Mouse (Mus musculus) CH12.LX (cell line): ENCODE results near the gene Hist1h2ag. TPM values are rescaled to one million over a fixed set of nuclear protein-coding genes. Genes with fewer than 3 reads are reported as not detected.
A peak's percentile ranks its signal among the peaks of the same experiment; 100 is the strongest.

ENCODE experiments used
- DNase-seq: peaks from one replicate; pipeline ENCODE4 v3.0.0-alpha.2; 2013; ENCODE audit errors: extremely low read depth
- H3K27ac ChIP-seq: 2 replicates; pipeline ENCODE4 v1.5.1; 2012; ENCODE audit warnings: low read depth, mild to moderate bottlenecking, control low read depth, moderate library complexity; ENCODE audit not compliant: insufficient read depth
- H3K27me3 ChIP-seq: replicated peaks from 2 replicates; pipeline ENCODE3; 2012; ENCODE audit warnings: inconsistent platforms
- H3K36me3 ChIP-seq, 2 experiments: replicated peaks in 1 of 2; 2 replicates each; pipeline versions ENCODE3 to v1.6.1; 2012; ENCODE audit warnings: inconsistent platforms in 1 of 2, low read length in 1 of 2, mild to moderate bottlenecking in 1 of 2, mixed read lengths in 1 of 2, moderate library complexity in 1 of 2; ENCODE audit not compliant: control insufficient read depth in 1 of 2, insufficient read depth in 1 of 2
- H3K4me1 ChIP-seq, 2 experiments: 2 replicates each; pipeline ENCODE4 v1.6.1; 2012; ENCODE audit warnings: inconsistent platforms in 1 of 2, moderate library complexity in 1 of 2; ENCODE audit not compliant: insufficient read depth in 2 of 2, control insufficient read depth in 1 of 2
- H3K4me2 ChIP-seq: 2 replicates; pipeline ENCODE4 v1.6.1; 2012; ENCODE audit warnings: low read depth, mild to moderate bottlenecking, control low read depth; ENCODE audit not compliant: poor library complexity, insufficient read depth, severe bottlenecking
- H3K4me3 ChIP-seq, 3 experiments: fragments of 150-350 bp in 1 of 3; sonication (generic) in 1 of 3; replicated peaks in 1 of 3; 2 replicates each; pipeline versions ENCODE3 to v1.5.1; 2011 to 2012; ENCODE audit warnings: low read depth in 2 of 3, low read length in 2 of 3, mild to moderate bottlenecking in 2 of 3, moderate library complexity in 2 of 3, control low read depth in 1 of 3, improper control_type of control experiment in 1 of 3, inconsistent platforms in 1 of 3, mixed read lengths in 1 of 3; ENCODE audit not compliant: poor library complexity in 1 of 3
- H3K79me2 ChIP-seq: replicated peaks from 2 replicates; pipeline ENCODE4 v1.6.1; 2012; ENCODE audit warnings: mild to moderate bottlenecking, moderate library complexity; ENCODE audit not compliant: control insufficient read depth, poor library complexity, insufficient read depth, severe bottlenecking; ENCODE audit errors: extremely low read depth
- H3K9ac ChIP-seq: 2 replicates; pipeline ENCODE4 v1.6.1; 2012; ENCODE audit warnings: low read depth, mild to moderate bottlenecking, control low read depth, moderate library complexity; ENCODE audit not compliant: insufficient read depth
- H3K9me3 ChIP-seq: replicated peaks from 2 replicates; pipeline ENCODE3; 2012; ENCODE audit warnings: low read length, inconsistent platforms, mixed read lengths
- BHLHE40 ChIP-seq: IDR thresholded peaks from 2 replicates; pipeline ENCODE4 v1.6.1; 2011; ENCODE audit warnings: mild to moderate bottlenecking, low read depth, low read length, improper control_type of control experiment
- CHD1 ChIP-seq: IDR thresholded peaks from 2 replicates; pipeline ENCODE4 v1.6.1; 2012; ENCODE audit warnings: low read depth, low read length, improper control_type of control experiment, inconsistent platforms
- CHD2 ChIP-seq: IDR thresholded peaks from 2 replicates; pipeline ENCODE4 v1.6.1; 2011; ENCODE audit warnings: low read length, improper control_type of control experiment
- E2F4 ChIP-seq: IDR thresholded peaks from 2 replicates; pipeline ENCODE4 v1.6.1; 2011; ENCODE audit warnings: low read depth, low read length, improper control_type of control experiment; ENCODE audit not compliant: insufficient replicate concordance
- ELF1 ChIP-seq: IDR thresholded peaks from 2 replicates; pipeline ENCODE4 v1.6.1; 2014; ENCODE audit warnings: low read depth, mild to moderate bottlenecking, inconsistent platforms, low read length, improper control_type of control experiment
- EP300 ChIP-seq: IDR thresholded peaks from 2 replicates; pipeline ENCODE4 v1.6.1; 2011; ENCODE audit warnings: low read length, improper control_type of control experiment
- HCFC1 ChIP-seq: IDR thresholded peaks from 2 replicates; pipeline ENCODE4 v1.6.1; 2012; ENCODE audit warnings: low read depth, mild to moderate bottlenecking, inconsistent platforms, low read length, improper control_type of control experiment
- IRF4 ChIP-seq: IDR thresholded peaks from 2 replicates; pipeline ENCODE4 v1.6.1; 2014; ENCODE audit warnings: low read depth, mild to moderate bottlenecking, inconsistent platforms, low read length, improper control_type of control experiment
- JUN ChIP-seq: IDR thresholded peaks from 2 replicates; pipeline ENCODE4 v1.6.1; 2011; ENCODE audit warnings: low read depth, mild to moderate bottlenecking, low read length, improper control_type of control experiment, moderate library complexity; ENCODE audit not compliant: insufficient read depth
- JUND ChIP-seq: conservative IDR thresholded peaks from 2 replicates; pipeline ENCODE4 v1.6.1; 2011; ENCODE audit warnings: low read depth, low read length, improper control_type of control experiment
- KAT2A ChIP-seq: IDR thresholded peaks from 2 replicates; pipeline ENCODE4 v1.6.1; 2012; ENCODE audit warnings: low read length, improper control_type of control experiment, inconsistent platforms; ENCODE audit not compliant: insufficient replicate concordance
- MAFK ChIP-seq: IDR thresholded peaks from 2 replicates; pipeline ENCODE4 v1.6.1; 2011; ENCODE audit warnings: low read length, improper control_type of control experiment; ENCODE audit not compliant: insufficient replicate concordance
- MAX ChIP-seq: IDR thresholded peaks from 2 replicates; pipeline ENCODE4 v1.6.1; 2011; ENCODE audit warnings: low read length, improper control_type of control experiment
- MAZ ChIP-seq: IDR thresholded peaks from 2 replicates; pipeline ENCODE4 v1.6.1; 2012; ENCODE audit warnings: low read depth, mild to moderate bottlenecking, inconsistent platforms, low read length, improper control_type of control experiment, moderate library complexity
- MEF2A ChIP-seq: IDR thresholded peaks from 2 replicates; pipeline ENCODE4 v1.6.1; 2014; ENCODE audit warnings: low read depth, mild to moderate bottlenecking, inconsistent platforms, low read length, improper control_type of control experiment, borderline replicate concordance
- MXI1 ChIP-seq: IDR thresholded peaks from 2 replicates; pipeline ENCODE4 v1.6.1; 2011; ENCODE audit warnings: mild to moderate bottlenecking, low read depth, low read length, improper control_type of control experiment
- NELFE ChIP-seq: IDR thresholded peaks from 2 replicates; pipeline ENCODE4 v1.6.1; 2011; ENCODE audit warnings: low read depth, low read length, improper control_type of control experiment
- NRF1 ChIP-seq: IDR thresholded peaks from 2 replicates; pipeline ENCODE4 v1.6.1; 2014; ENCODE audit warnings: low read depth, mild to moderate bottlenecking, inconsistent platforms, low read length, improper control_type of control experiment, moderate library complexity
- PAX5 ChIP-seq: IDR thresholded peaks from 2 replicates; pipeline ENCODE4 v1.6.1; 2012; ENCODE audit warnings: low read length, inconsistent platforms, mixed read lengths
- POLR2A ChIP-seq: IDR thresholded peaks from 2 replicates; pipeline ENCODE4 v1.6.1; 2011; ENCODE audit warnings: low read depth, mild to moderate bottlenecking, improper control_type of control experiment, low read length
- POLR2AphosphoS2 ChIP-seq: IDR thresholded peaks from 2 replicates; pipeline ENCODE4 v1.6.1; 2011; ENCODE audit warnings: low read depth, low read length, improper control_type of control experiment
- RAD21 ChIP-seq: IDR thresholded peaks from 2 replicates; pipeline ENCODE4 v1.6.1; 2011; ENCODE audit warnings: low read depth, mild to moderate bottlenecking, low read length, improper control_type of control experiment, moderate library complexity
- SIN3A ChIP-seq: IDR thresholded peaks from 2 replicates; pipeline ENCODE4 v1.6.1; 2012; ENCODE audit warnings: low read length, improper control_type of control experiment, inconsistent platforms
- SMC3 ChIP-seq: IDR thresholded peaks from 2 replicates; pipeline ENCODE4 v1.6.1; 2011; ENCODE audit warnings: low read depth, low read length, improper control_type of control experiment
- TBP ChIP-seq: conservative IDR thresholded peaks from 2 replicates; pipeline ENCODE4 v1.6.1; 2011; ENCODE audit warnings: low read depth, low read length, improper control_type of control experiment
- TCF12 ChIP-seq: IDR thresholded peaks from 2 replicates; pipeline ENCODE4 v1.6.1; 2014; ENCODE audit warnings: low read depth, mild to moderate bottlenecking, inconsistent platforms, low read length, improper control_type of control experiment
- USF1 ChIP-seq: IDR thresholded peaks from 2 replicates; pipeline ENCODE4 v1.6.1; 2014; ENCODE audit warnings: low read depth, mild to moderate bottlenecking, inconsistent platforms, low read length, improper control_type of control experiment
- USF2 ChIP-seq: conservative IDR thresholded peaks from 2 replicates; pipeline ENCODE4 v1.6.1; 2011; ENCODE audit warnings: low read depth, low read length, improper control_type of control experiment
- ZC3H11A ChIP-seq: IDR thresholded peaks from 2 replicates; pipeline ENCODE4 v1.6.1; 2012; ENCODE audit warnings: low read depth, mild to moderate bottlenecking, inconsistent platforms, low read length, improper control_type of control experiment
- ZKSCAN1 ChIP-seq: IDR thresholded peaks from 2 replicates; pipeline ENCODE4 v1.6.1; 2012; ENCODE audit warnings: low read depth, inconsistent platforms, low read length, improper control_type of control experiment, borderline replicate concordance
- ZMIZ1 ChIP-seq: IDR thresholded peaks from 2 replicates; pipeline ENCODE4 v1.6.1; 2012; ENCODE audit warnings: low read depth, mild to moderate bottlenecking, inconsistent platforms, low read length, improper control_type of control experiment
- ZNF384 ChIP-seq: IDR thresholded peaks from 2 replicates; pipeline ENCODE4 v1.6.1; 2012; ENCODE audit warnings: low read depth, low read length, improper control_type of control experiment, inconsistent platforms
- dilution Hi-C: fragments of 300-500 bp; cut with MboI; formaldehyde crosslinking; loops from 2 replicates; pipeline ENCODE4 v1.14.3; 2020; ENCODE audit warnings: low sequenced_read_pairs; ENCODE audit not compliant: extremely low pct_unique_long_range_greater_than_20kb, extremely low pct_ligation_motif_present
- in situ Hi-C: fragments of 300-500 bp; cut with MboI; formaldehyde crosslinking; loops from 3 replicates; pipeline ENCODE4 v1.14.3; 2019; ENCODE audit warnings: low sequenced_read_pairs, low pct_ligation_motif_present, low pct_unique_long_range_greater_than_20kb, mixed read lengths
- polyA plus RNA-seq: library from polyadenylated mRNA; unstranded; fragments of >175 nt; gene quantifications from 2 replicates; pipeline ENCODE4 v1.2.1, GENCODE M21; 2012; ENCODE audit warnings: low read depth; ENCODE audit not compliant: insufficient read length
- total RNA-seq, 2 experiments: library from RNA; depleted of rRNA; stranded (reverse); fragments of 300-350 nt in 1 of 2; fragments of >200 nt in 1 of 2; gene quantifications; 2 replicates each; pipeline ENCODE4 v1.2.3; 2012 to 2014

Hist1h2ag gene
- total and polyA plus RNA-seq, 3 experiments: 7.3 to 576 (median 22.0) TPM

- 0 out of 2 replicates have a peak, but pooled peaks have one; percentile 1 for TF ChIP-seq JUN
Observed at GRCm38 (mm10) chr13:22043503-22044431, 1.0 kb upstream of the Hist1h2ag start (continued).

- no peaks in the 10 kb centered on the region for H3K36me3 ChIP-seq
- dilution Hi-C loops: no loop called here
- no peak; the same call in 1 of the 2 replicates for TF ChIP-seq MAX
- TF ChIP-seq JUN: no peak
- TF ChIP-seq BHLHE40: peak; percentile 49; the same call in 1 of the 2 replicates
- no peak for TF ChIP-seq USF1
- peak; percentile 78 for TF ChIP-seq POLR2A
- TF ChIP-seq MAZ: no peak
- no peak for TF ChIP-seq ZNF384
- 0 out of 2 replicates have a peak, but pooled peaks have one; percentile 51 for TF ChIP-seq KAT2A
- peak; percentile 71 for TF ChIP-seq NELFE
- TF ChIP-seq ZC3H11A: no peak
- no peak for TF ChIP-seq ZKSCAN1
- TF ChIP-seq NRF1: no peak
- no peak for TF ChIP-seq IRF4
- TF ChIP-seq JUND: no peak
- TF ChIP-seq MAFK: peak; percentile 68; the same call in 1 of the 2 replicates
- TF ChIP-seq TBP: no peak
- peak; percentile 92; the same call in 1 of the 2 replicates for TF ChIP-seq CHD1
- TF ChIP-seq ELF1: no peak
- peak; percentile 97 for TF ChIP-seq POLR2AphosphoS2
- peak; percentile 23; the same call in 1 of the 2 replicates for TF ChIP-seq HCFC1
- no peak for TF ChIP-seq MEF2A
- TF ChIP-seq MXI1: peak; percentile 39
- TF ChIP-seq SMC3: peak; percentile 24
- peak; percentile 97 for TF ChIP-seq ZMIZ1
- TF ChIP-seq CHD2: peak; percentile 77; the same call in 1 of the 2 replicates
- no peak for TF ChIP-seq RAD21
- TF ChIP-seq EP300: no peak
- peak; percentile 78 for TF ChIP-seq SIN3A
- no peak for TF ChIP-seq USF2
- 0 out of 2 replicates have a peak, but pooled peaks have one; percentile 59 for TF ChIP-seq E2F4
- no peak for TF ChIP-seq PAX5
- 0 out of 2 replicates have a peak, but pooled peaks have one; percentile 40 for TF ChIP-seq TCF12
Observed at GRCm38 (mm10) chr13:22041651-22042567, 835 bp downstream of the Hist1h2ag start.

More at GRCm38 (mm10) chr13:22041651-22042567, 835 bp downstream of the Hist1h2ag start:
- H3K9ac ChIP-seq: peak overlapping the region; percentile 76
- peak overlapping the region; percentile 41 for H3K4me2 ChIP-seq
- peak overlapping the region; percentile 35 to 48 (median 36) for H3K4me3 ChIP-seq
- H3K9me3 ChIP-seq: no peaks in the 10 kb centered on the region
- in situ Hi-C loops: loop anchor here (10.0 to 25.0 kb wide), 2 partner anchors 1383 to 1720 kb away; partner anchors contain the start of genes Abt1, Hist1h1a, Hist1h2ab and Hist1h3a
- no peaks in the 10 kb centered on the region for H3K79me2 ChIP-seq
- H3K27ac ChIP-seq: peak overlapping the region; percentile 87
- H3K27me3 ChIP-seq: no peaks in the 10 kb centered on the region
- DNase-seq: peak; percentile 79
- H3K4me1 ChIP-seq: peaks cover 0 to 36% of the 10 kb centered on the region in 2 experiments; a peak in 2 of 4 replicates
